Mouse (Mus musculus) thymus, adult 18-20 months (tissue): Measurements from ENCODE around the gene Kctd14.
"Not testable (repeated sequence)": the region's sequence is repeated elsewhere in the genome, so short reads cannot be mapped to it uniquely, and the experiment has no call there.

Experiments
- DNase-seq, 2 experiments: peaks; one replicate each; pipeline ENCODE4 v3.0.0; 2022; ENCODE audit warnings: mixed read lengths in 2 of 2

Kctd14 gene

DNA sequence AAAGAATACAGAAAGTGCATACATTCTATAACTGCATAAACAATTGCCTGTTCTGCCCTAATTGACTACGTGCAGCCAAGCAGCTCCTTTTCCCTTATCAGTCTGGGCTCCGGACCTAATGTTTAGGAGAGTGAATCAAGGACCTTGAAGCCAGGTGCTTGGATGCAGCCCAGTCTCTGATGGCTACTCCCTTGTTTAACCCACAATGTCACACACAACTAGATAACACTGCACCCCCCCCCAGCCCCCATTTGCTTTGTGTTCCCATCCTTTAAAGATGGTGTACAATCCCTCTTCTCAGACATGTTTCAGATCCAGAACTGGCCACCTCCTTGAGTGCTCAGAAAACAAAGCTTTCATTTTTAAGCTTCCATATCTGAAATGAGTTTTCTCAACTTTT is at the start of gene Kctd14:
Gene Kctd14 (plus strand): TSS at position 301 of the 400 bp plus-strand sequence.
- not testable (repeated sequence) for DNase-seq

GRCm38 (mm10) chr7:97407145-97407544 is 44.0 kb upstream of the Kctd14 start:
- no peak for DNase-seq

- no peak for DNase-seq
These were observed 40.0 kb upstream of the Kctd14 start for GRCm38 (mm10) chr7:97411106-97411505.

DNA sequence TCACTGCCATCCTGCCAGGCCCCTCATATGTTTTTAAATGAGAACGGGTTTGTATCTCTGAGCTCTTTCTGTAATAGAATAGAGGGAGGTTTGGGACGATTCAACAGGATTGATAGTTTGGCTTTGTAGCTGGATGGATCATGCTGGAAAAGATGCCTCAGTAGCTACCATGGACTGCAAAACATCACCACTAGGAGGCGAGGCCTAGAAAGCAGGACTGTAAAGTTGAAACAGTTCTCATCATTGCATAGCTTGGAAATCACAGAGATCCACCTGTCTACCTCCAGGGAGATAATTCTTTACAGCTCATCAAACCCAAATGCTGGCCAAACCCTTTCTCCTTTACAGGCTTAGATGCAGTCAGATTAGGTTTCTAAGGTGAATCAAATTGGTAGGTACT is 39.5 kb upstream of the Kctd14 start:
- DNase-seq, result no peak

DNA sequence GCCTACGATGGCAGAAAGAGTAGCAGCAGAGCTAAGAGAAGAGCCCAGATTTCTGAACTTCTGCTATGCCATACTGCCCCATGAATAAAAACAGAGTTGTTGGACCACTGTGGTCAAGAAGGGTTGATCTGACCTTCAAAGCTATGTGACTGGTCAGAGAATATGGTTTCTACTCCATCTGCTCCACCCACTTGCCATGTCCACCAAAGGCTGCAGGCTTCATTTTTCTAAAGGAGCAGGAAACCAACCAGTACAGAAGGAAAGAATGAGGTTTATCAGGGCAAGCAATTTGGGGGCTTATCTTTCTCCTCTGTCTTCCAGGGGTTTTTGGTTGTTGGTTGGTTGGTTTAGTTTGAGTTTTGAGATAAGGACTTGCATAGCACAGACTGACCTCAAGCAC is 37.1 kb upstream of the Kctd14 start:
- no peak for DNase-seq

- DNase-seq, result no peak
These were observed 36.7 kb upstream of the Kctd14 start for GRCm38 (mm10) chr7:97414426-97414825.

- no peak for DNase-seq
These were observed 36.0 kb upstream of the Kctd14 start for GRCm38 (mm10) chr7:97414915-97415687.

DNA sequence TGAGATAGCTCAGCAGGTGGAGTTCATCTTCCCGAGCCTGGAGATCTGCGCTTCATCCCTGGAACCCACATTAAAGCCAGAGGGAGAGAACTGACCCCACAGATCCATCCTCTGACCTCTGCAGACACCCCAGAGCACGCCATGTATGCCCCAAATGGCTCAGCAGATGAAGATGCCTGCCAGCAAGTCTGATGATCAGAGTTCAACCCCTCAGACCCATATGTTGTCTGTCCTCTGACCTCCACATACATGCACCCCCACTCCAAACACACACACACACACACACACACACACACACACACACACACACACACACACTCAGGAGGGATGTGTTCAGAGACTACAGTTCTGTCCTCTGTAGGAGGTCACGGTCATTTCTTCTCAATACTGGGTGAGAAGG is 34.6 kb upstream of the Kctd14 start:
- DNase-seq, result no peak

- DNase-seq, result no peak
These were observed 34.0 kb upstream of the Kctd14 start, which contains the start of gene Thrsp for GRCm38 (mm10) chr7:97416906-97417777. Thrsp (minus strand) TSS chr7:97417730.

GRCm38 (mm10) chr7:97418717-97419116 is 32.4 kb upstream of the Kctd14 start:
- peak in 1 of 2 experiments; percentile 8 for DNase-seq

DNA sequence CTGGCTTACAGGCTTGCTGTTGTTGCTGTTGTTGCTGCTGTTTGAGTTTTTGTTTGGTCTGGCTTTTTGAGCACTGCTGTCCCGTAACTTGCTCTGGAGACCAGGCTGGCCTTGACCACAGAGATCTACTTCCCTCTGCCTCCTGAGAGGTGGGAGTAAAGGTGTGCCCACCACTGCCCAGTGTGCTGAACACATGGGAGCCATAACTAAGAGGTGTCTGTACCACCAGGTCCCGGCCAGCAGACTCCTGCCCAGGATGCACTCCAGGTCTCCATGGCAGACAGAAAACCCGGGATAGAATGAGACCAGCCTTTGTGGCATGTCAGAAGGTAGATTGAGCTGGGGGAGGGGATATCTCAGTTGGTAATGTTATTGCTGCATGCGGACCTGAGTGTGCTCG is 32.0 kb upstream of the Kctd14 start:
- DNase-seq, result no peak

- DNase-seq, result no peak
These were observed 30.7 kb upstream of the Kctd14 start for GRCm38 (mm10) chr7:97420406-97420805.

GRCm38 (mm10) chr7:97420958-97421651 is 30.0 kb upstream of the Kctd14 start:
- DNase-seq, result no peak

GRCm38 (mm10) chr7:97423754-97424153 is 27.4 kb upstream of the Kctd14 start:
- DNase-seq, result no peak

- peak; percentile 45 to 54 for DNase-seq
These were observed 26.4 kb upstream of the Kctd14 start for GRCm38 (mm10) chr7:97424621-97425245.

DNA sequence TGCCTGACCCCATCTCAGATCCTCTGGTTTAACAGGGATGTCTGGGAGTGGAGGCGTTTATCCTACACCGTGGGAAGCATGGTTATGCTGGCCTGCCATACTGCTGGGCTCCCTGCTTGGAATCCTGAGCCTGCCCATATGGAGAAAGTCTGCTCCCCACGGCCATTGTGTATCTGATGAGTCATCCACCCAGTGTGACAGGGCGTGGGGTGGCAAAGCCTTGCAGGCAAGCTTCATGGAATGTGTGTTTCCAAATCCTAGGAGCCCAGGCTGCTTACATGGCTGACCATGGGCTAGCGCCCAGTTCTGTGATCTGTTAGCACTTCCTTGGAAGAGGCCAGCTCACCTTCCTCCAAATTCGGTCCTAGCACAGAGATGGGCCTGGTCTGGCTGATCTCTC is 24.6 kb upstream of the Kctd14 start:
- no peak for DNase-seq

DNA sequence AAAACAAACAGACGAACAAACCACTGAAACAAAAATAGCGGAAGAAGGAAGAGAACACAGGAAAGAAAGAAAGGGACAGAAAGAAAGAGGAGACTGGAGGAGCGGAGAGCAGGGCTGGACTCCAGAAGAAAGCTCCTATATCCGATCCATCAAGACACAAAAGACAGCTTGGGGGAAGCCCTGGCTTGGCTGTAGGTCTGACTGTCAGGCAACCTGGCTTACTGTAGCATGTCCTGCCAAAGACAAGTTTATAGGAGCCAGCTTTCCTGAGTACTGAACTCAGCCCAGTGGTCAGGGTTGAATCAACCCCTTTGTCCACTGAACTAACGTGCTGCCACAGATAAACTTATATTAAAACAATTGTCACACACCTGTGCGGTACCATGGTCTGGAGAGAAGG is 23.8 kb upstream of the Kctd14 start:
- no peak for DNase-seq

- no peak for DNase-seq
These were observed 23.2 kb upstream of the Kctd14 start for GRCm38 (mm10) chr7:97427778-97428420.

DNA sequence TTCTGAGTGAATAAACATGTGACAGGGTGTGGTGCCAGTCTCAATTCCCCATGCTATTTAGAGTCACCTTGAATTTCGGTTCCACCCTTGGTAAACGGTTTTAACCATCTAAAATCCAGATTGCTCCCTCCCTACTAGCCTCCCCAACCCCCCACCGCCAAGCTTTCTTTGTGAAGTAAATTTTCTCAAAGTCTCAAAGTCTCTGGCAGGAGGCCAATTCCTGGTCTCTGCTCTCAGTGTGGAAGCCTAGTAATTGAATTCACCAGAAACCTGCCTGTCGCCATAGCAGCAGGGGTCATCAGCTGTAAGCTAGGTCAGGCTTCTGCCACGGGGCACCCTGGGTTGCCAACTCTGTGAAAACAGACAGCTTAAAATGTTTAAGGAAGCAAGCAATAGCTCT is 21.4 kb upstream of the Kctd14 start:
- no peak for DNase-seq

DNA sequence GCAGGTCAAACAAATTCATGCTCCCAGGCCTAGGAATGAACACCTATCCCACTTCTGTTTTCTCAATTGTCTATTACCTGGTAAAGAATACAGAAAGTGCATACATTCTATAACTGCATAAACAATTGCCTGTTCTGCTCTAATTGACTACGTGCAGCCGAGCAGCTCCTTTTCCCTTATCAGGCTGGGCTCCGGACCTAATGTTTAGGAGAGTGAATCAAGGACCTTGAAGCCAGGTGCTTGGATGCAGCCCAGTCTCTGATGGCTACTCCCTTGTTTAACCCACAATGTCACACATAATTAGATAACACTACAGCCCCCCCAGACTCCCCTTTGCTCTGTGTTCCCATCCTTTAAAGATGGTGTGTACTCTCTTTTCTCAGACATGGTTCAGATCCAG is 17.6 kb upstream of the Kctd14 start:
- DNase-seq, result not testable (repeated sequence)

GRCm38 (mm10) chr7:97434517-97434916 is 16.6 kb upstream of the Kctd14 start:
- no peak for DNase-seq

- DNase-seq, result no peak
These were observed 12.1 kb upstream of the Kctd14 start for GRCm38 (mm10) chr7:97438986-97439385.
